Mouse (Mus musculus) bone marrow macrophage, adult 2 months (primary cell): ENCODE data around the gene Tepp.

ENCODE experiments used
- CTCF ChIP-seq: IDR thresholded peaks from 2 replicates; pipeline ENCODE4 v1.5.1; 2012; ENCODE audit warnings: low read depth, mild to moderate bottlenecking, low read length, moderate library complexity
- POLR2A ChIP-seq: IDR thresholded peaks from 2 replicates; pipeline ENCODE4 v1.6.1; 2012; ENCODE audit warnings: mild to moderate bottlenecking, low read depth, low read length, borderline replicate concordance

DNA sequence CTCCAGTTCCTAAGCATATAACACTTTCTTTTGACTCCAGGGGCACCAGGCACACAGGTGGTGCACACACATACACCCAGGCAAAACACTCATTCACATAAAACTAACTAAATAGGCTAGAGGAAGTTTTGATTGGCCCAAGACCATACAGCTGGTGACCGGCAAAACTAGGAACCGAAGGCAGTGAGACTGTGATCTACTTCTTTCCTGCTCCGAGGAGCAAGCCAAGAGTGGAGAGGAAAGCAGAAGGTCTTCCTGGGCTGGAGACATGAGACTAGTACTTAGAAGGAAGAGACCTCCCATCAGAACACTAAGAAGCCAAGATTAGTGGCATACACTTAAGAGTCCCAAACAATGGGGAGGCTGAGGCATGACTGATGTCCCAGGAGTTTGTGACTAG is 12.8 kb downstream of the Tepp start:
- TF ChIP-seq POLR2A = no peak
- no peak for TF ChIP-seq CTCF
